Mouse (Mus musculus) olfactory bulb, adult 2 months (tissue): ENCODE data around the gene 1500015O10Rik. TPM values are rescaled to one million over a fixed set of nuclear protein-coding genes. Genes with fewer than 3 reads are reported as not detected.

Experiments
- H3K27ac ChIP-seq: fragments of 200-500 bp; 2 replicates; pipeline ENCODE4 v1.5.1; 2012; ENCODE audit warnings: low read depth, low read length; ENCODE audit not compliant: insufficient read depth
- H3K4me1 ChIP-seq: fragments of 200-500 bp; 2 replicates; pipeline ENCODE4 v1.6.1; 2012; ENCODE audit warnings: low read length; ENCODE audit not compliant: control insufficient read depth, insufficient read depth
- H3K4me3 ChIP-seq: fragments of 200-500 bp; 2 replicates; pipeline ENCODE4 v1.5.1; 2012; ENCODE audit warnings: mild to moderate bottlenecking, low read depth, low read length, moderate library complexity; ENCODE audit not compliant: insufficient read depth
- CTCF ChIP-seq: fragments of 200-500 bp; IDR thresholded peaks from 2 replicates; pipeline ENCODE4 v1.5.1; 2012; ENCODE audit warnings: low read depth, mild to moderate bottlenecking, low read length, moderate library complexity; ENCODE audit not compliant: insufficient read depth
- POLR2A ChIP-seq: fragments of 200-500 bp; IDR thresholded peaks from 2 replicates; pipeline ENCODE4 v1.6.1; 2012; ENCODE audit warnings: mild to moderate bottlenecking, low read depth, low read length, moderate library complexity; ENCODE audit not compliant: insufficient read depth
- WGBS: fragments of 180-500 bp; shearing (Covaris S2); methylation state at CpG from one replicate; pipeline ENCODE4 v1.1.7; 2018; 5-methylcytosine and 5-hydroxymethylcytosine counted together
- polyA plus RNA-seq: library from polyadenylated mRNA; stranded (reverse); fragments of >200 nt; gene quantifications from 2 replicates; pipeline ENCODE4 v1.2.4, GENCODE M21; 2012; ENCODE audit warnings: low replicate concordance; ENCODE audit not compliant: missing spikeins, insufficient read depth, insufficient read length

The 1500015O10Rik gene
- polyA plus RNA-seq, 1 experiment = not detected

DNA sequence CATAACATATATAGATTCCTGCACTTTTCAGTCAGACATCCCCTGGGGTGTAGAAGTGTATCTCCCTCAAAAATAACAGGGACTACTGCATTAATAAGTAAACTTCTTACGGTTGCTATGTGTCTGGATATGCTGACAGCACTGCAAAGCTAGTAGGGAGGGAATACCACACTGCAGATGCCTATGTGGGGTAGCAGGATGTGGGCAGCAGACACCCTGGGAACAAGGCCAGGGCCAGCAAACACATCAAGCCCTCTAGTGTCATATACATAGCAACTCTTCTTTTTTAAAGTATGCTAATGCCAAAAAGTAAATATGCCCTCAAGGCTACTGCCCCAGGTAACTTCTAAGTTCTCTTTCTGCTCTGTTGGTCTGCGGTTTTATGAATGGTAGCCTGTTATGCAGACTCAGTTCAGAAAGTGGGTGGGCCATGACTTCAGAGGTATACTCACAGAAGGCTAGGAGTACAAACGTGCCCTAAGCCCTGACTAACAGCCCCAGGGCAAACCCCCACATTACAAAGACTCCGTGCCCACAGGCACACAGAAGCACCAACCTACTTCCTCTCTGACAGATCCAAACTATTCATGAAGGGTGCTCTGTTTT, 38.1 kb downstream of the 1500015O10Rik start:
- Histone ChIP-seq H3K4me3 (no peak overlapping the region), H3K27ac (no peak overlapping the region), H3K4me1 (no peaks in the 10 kb centered on the region; the same call in 1 of the 2 replicates)
- 54% methylated on average over 4 of the region's 4 CpGs for WGBS
- TF ChIP-seq CTCF (no peak), POLR2A (no peak)

- TF ChIP-seq POLR2A (no peak), CTCF (no peak)
- H3K4me3 ChIP-seq = no peak overlapping the region
- no peaks in the 10 kb centered on the region; the same call in 1 of the 2 replicates for H3K4me1 ChIP-seq
- H3K27ac ChIP-seq = no peak overlapping the region
- WGBS = 40% methylated on average over 1 of the region's 1 CpGs
These were observed 38.9 kb downstream of the 1500015O10Rik start for GRCm38 (mm10) chr1:43769348-43769747.

DNA sequence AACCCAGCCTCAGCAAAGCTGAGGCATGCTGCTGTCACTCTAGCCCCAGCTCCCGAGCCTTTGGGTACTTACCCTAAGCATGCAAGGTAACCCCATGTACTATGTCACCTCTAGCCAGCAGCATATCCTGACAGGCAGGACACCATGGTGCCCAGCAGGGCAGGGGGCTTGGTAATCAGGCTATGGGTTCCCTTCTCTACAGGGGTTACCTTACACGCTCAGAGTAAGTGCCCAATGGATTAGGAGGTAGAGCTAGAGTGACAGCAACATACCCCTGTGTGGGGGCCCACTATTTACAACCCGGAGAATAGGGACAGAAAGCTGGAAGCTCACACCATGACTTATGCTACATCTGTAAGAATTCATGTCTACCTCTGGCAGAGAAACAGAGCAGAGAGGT, 39.6 kb downstream of the 1500015O10Rik start:
- Histone ChIP-seq H3K4me3 (no peak overlapping the region), H3K27ac (no peak overlapping the region), H3K4me1 (no peaks in the 10 kb centered on the region; the same call in 1 of the 2 replicates)
- TF ChIP-seq CTCF = no peak
- TF ChIP-seq POLR2A = no peak
- 94% methylated on average over 3 of the region's 3 CpGs for WGBS

DNA sequence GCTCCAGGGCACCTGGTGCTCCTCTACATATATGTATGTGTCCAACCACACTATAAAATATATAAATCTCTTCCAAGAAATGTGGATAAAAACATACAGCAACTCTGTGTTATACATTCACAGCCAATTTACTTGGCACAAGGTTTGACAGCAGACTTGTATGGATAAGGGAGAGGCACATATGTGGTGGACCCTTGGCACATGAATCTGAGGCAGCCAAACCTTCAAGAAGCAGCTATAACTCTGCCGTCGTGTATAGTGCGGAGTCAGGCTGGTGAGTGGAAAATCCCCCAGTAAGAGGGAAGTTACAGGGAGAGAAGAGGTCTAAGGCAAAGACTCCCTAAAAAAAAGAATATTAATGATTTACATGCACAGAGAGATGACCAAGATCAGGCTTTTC, 42.3 kb downstream of the 1500015O10Rik start:
- TF ChIP-seq POLR2A (no peak), CTCF (no peak)
- Histone ChIP-seq H3K4me3 (no peak overlapping the region), H3K27ac (no peak overlapping the region), H3K4me1 (no peaks in the 10 kb centered on the region; the same call in 1 of the 2 replicates)
- 98% methylated on average over 3 of the region's 3 CpGs for WGBS

GRCm38 (mm10) chr1:43774126-43774525, 43.7 kb downstream of the 1500015O10Rik start:
- H3K4me1 ChIP-seq = no peaks in the 10 kb centered on the region; the same call in 1 of the 2 replicates
- H3K27ac ChIP-seq = no peak overlapping the region
- H3K4me3 ChIP-seq = no peak overlapping the region
- no peak for TF ChIP-seq POLR2A
- no peak for TF ChIP-seq CTCF
- 77% methylated on average over 4 of the region's 4 CpGs for WGBS

- no peak overlapping the region for H3K4me3 ChIP-seq
- no peak overlapping the region for H3K27ac ChIP-seq
- TF ChIP-seq CTCF = no peak
- no peak for TF ChIP-seq POLR2A
- H3K4me1 ChIP-seq = no peaks in the 10 kb centered on the region
- 79% methylated on average over 3 of the region's 3 CpGs for WGBS
These were observed 45.7 kb downstream of the 1500015O10Rik start for GRCm38 (mm10) chr1:43776106-43776505.

- no peak overlapping the region for H3K4me3 ChIP-seq
- no peaks in the 10 kb centered on the region; the same call in 1 of the 2 replicates for H3K4me1 ChIP-seq
- WGBS = 78% methylated on average over 2 of the region's 2 CpGs
- TF ChIP-seq CTCF (no peak), POLR2A (no peak)
- H3K27ac ChIP-seq = no peak overlapping the region
These were observed 50.8 kb downstream of the 1500015O10Rik start for GRCm38 (mm10) chr1:43781195-43781594.

DNA sequence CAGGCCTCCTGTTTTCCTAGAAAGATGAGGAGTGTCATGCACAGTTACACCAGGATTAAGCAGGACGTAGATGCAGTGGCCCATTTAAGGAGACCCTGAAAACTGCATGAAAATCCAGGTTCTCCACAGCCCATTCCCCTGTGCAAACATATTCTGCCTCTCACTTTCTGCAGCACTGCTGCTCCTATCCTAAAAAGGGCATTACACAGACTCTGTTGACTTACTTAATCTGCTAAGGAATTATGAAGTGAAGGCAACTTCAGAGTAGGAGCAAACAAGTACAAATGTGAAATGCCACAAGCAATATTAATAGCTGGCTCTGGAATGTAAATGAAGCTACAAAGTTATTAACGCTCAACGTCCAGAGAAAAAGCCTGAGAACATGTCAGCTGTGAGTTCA, 51.3 kb downstream of the 1500015O10Rik start:
- TF ChIP-seq POLR2A (no peak), CTCF (no peak)
- no peak overlapping the region for H3K4me3 ChIP-seq
- H3K27ac ChIP-seq = no peak overlapping the region
- no peaks in the 10 kb centered on the region; the same call in 1 of the 2 replicates for H3K4me1 ChIP-seq
- WGBS = 82% methylated on average over 3 of the region's 3 CpGs

- Histone ChIP-seq H3K27ac (no peak overlapping the region), H3K4me1 (no peaks in the 10 kb centered on the region; the same call in 1 of the 2 replicates), H3K4me3 (no peak overlapping the region)
- TF ChIP-seq POLR2A = no peak
- no peak for TF ChIP-seq CTCF
- 46% methylated on average over 3 of the region's 3 CpGs for WGBS
These were observed 52.3 kb downstream of the 1500015O10Rik start for GRCm38 (mm10) chr1:43782680-43783079.
